Mouse (Mus musculus) MEL (cell line): ENCODE results near the gene Rhox13. TPM values are rescaled to one million over a fixed set of nuclear protein-coding genes. Genes with fewer than 3 reads are reported as not detected.

Experiments used
- DNase-seq: peaks from one replicate; pipeline ENCODE4 v3.0.0; 2011; ENCODE audit warnings: low read depth, low spot score
- H3K27ac ChIP-seq: 2 replicates; pipeline ENCODE4 v1.5.1; 2012; ENCODE audit warnings: low read depth, mild to moderate bottlenecking, control low read depth, low read length, moderate library complexity; ENCODE audit not compliant: control insufficient read depth
- H3K27me3 ChIP-seq, 2 experiments: fragments of 150-350 bp in 1 of 2; sonication (generic) in 1 of 2; 2 replicates each; pipeline ENCODE4 v1.6.1; 2012; ENCODE audit warnings: low read length in 2 of 2, mild to moderate bottlenecking in 2 of 2, improper control_type of control experiment in 1 of 2, moderate library complexity in 1 of 2; ENCODE audit not compliant: insufficient read depth in 2 of 2, control insufficient read depth in 1 of 2
- H3K36me3 ChIP-seq, 2 experiments: 2 replicates each; pipeline ENCODE4 v1.6.1; 2012 to 2014; ENCODE audit warnings: low read length in 2 of 2, improper control_type of control experiment in 1 of 2, inconsistent platforms in 1 of 2, mild to moderate bottlenecking in 1 of 2; ENCODE audit not compliant: insufficient read depth in 2 of 2, control insufficient read depth in 1 of 2
- H3K4me1 ChIP-seq, 2 experiments: fragments of 150-350 bp in 1 of 2; sonication (generic) in 1 of 2; 2 replicates each; pipeline ENCODE4 v1.6.1; 2012; ENCODE audit warnings: low read length in 2 of 2, improper control_type of control experiment in 1 of 2, mild to moderate bottlenecking in 1 of 2; ENCODE audit not compliant: insufficient read depth in 2 of 2, control insufficient read depth in 1 of 2
- H3K4me3 ChIP-seq, 2 experiments: fragments of 150-350 bp in 1 of 2; sonication (generic) in 1 of 2; 2 replicates each; pipeline ENCODE4 v1.5.1; 2012; ENCODE audit warnings: low read depth in 2 of 2, low read length in 2 of 2, mild to moderate bottlenecking in 2 of 2, moderate library complexity in 2 of 2, control low read depth in 1 of 2, improper control_type of control experiment in 1 of 2; ENCODE audit not compliant: control insufficient read depth in 1 of 2, insufficient read depth in 1 of 2
- H3K79me2 ChIP-seq: 2 replicates; pipeline ENCODE4 v1.6.1; 2012; ENCODE audit warnings: mild to moderate bottlenecking, low read length, moderate library complexity; ENCODE audit not compliant: control insufficient read depth, poor library complexity, insufficient read depth
- H3K9ac ChIP-seq: 2 replicates; pipeline ENCODE4 v1.6.1; 2012; ENCODE audit warnings: low read depth, mild to moderate bottlenecking, control low read depth, low read length, moderate library complexity; ENCODE audit not compliant: control insufficient read depth, poor library complexity, severe bottlenecking
- H3K9me3 ChIP-seq: fragments of 150-350 bp; sonication (generic); replicated peaks from 2 replicates; pipeline ENCODE4 v1.6.1; 2012; ENCODE audit warnings: mild to moderate bottlenecking, low read length, improper control_type of control experiment, moderate library complexity; ENCODE audit not compliant: insufficient read depth
- BHLHE40 ChIP-seq: IDR thresholded peaks from 2 replicates; pipeline ENCODE4 v1.6.1; 2012; ENCODE audit warnings: low read depth, mild to moderate bottlenecking, inconsistent platforms, low read length, improper control_type of control experiment, borderline replicate concordance
- CHD2 ChIP-seq: IDR thresholded peaks from 2 replicates; pipeline ENCODE4 v1.6.1; 2011; ENCODE audit warnings: low read length, improper control_type of control experiment
- CTCF ChIP-seq, 3 experiments: IDR thresholded peaks in 2 of 3; conservative IDR thresholded peaks in 1 of 3; 2 replicates each; pipeline ENCODE4 v1.5.1; 2011 to 2012; ENCODE audit warnings: low read length in 3 of 3, low read depth in 2 of 3, mild to moderate bottlenecking in 2 of 3, improper control_type of control experiment in 1 of 3, inconsistent platforms in 1 of 3, mixed read lengths in 1 of 3, moderate library complexity in 1 of 3; ENCODE audit not compliant: control insufficient read depth in 1 of 3, insufficient read depth in 1 of 3, poor library complexity in 1 of 3, severe bottlenecking in 1 of 3
- E2F4 ChIP-seq: IDR thresholded peaks from 2 replicates; pipeline ENCODE4 v1.6.1; 2011; ENCODE audit warnings: low read depth, low read length, improper control_type of control experiment, borderline replicate concordance
- EP300 ChIP-seq, 2 experiments: IDR thresholded peaks; 2 replicates each; pipeline ENCODE4 v1.6.1; 2011; ENCODE audit warnings: improper control_type of control experiment in 2 of 2, low read length in 2 of 2, low read depth in 1 of 2, mild to moderate bottlenecking in 1 of 2
- ETS1 ChIP-seq: IDR thresholded peaks from 2 replicates; pipeline ENCODE4 v1.6.1; 2012; ENCODE audit warnings: low read depth, mild to moderate bottlenecking, inconsistent platforms, low read length, improper control_type of control experiment, moderate library complexity
- HCFC1 ChIP-seq: IDR thresholded peaks from 2 replicates; pipeline ENCODE4 v1.6.1; 2012; ENCODE audit warnings: low read depth, mild to moderate bottlenecking, inconsistent platforms, low read length, improper control_type of control experiment, moderate library complexity
- MYB ChIP-seq: IDR thresholded peaks from 2 replicates; pipeline ENCODE4 v1.6.1; 2011; ENCODE audit warnings: mild to moderate bottlenecking, low read depth, low read length, improper control_type of control experiment
- NELFE ChIP-seq: IDR thresholded peaks from 2 replicates; pipeline ENCODE4 v1.6.1; 2011; ENCODE audit warnings: low read depth, low read length, improper control_type of control experiment
- NRF1 ChIP-seq: IDR thresholded peaks from 2 replicates; pipeline ENCODE4 v1.6.1; 2014; ENCODE audit warnings: low read depth, mild to moderate bottlenecking, inconsistent platforms, low read length, improper control_type of control experiment, moderate library complexity; ENCODE audit not compliant: poor library complexity, insufficient read depth, severe bottlenecking
- POLR2AphosphoS5 ChIP-seq: IDR thresholded peaks from 2 replicates; pipeline ENCODE4 v1.6.1; 2012; ENCODE audit warnings: low read depth, borderline replicate concordance, mild to moderate bottlenecking, inconsistent platforms, low read length, moderate library complexity, mixed read lengths
- RAD21 ChIP-seq: IDR thresholded peaks from 2 replicates; pipeline ENCODE4 v1.6.1; 2011; ENCODE audit warnings: mild to moderate bottlenecking, low read depth, low read length, improper control_type of control experiment
- RCOR1 ChIP-seq: IDR thresholded peaks from 2 replicates; pipeline ENCODE4 v1.6.1; 2012; ENCODE audit warnings: low read depth, mild to moderate bottlenecking, inconsistent platforms, low read length, improper control_type of control experiment
- TAL1 ChIP-seq: IDR thresholded peaks from 2 replicates; pipeline ENCODE4 v1.6.1; 2012; ENCODE audit warnings: mild to moderate bottlenecking, inconsistent platforms, low read length, moderate library complexity, mixed read lengths
- TCF12 ChIP-seq: IDR thresholded peaks from 2 replicates; pipeline ENCODE4 v1.6.1; 2014; ENCODE audit warnings: low read depth, mild to moderate bottlenecking, inconsistent platforms, low read length, improper control_type of control experiment, moderate library complexity
- UBTF ChIP-seq: IDR thresholded peaks from 2 replicates; pipeline ENCODE4 v1.6.1; 2012; ENCODE audit warnings: low read depth, mild to moderate bottlenecking, inconsistent platforms, low read length, improper control_type of control experiment, moderate library complexity, borderline replicate concordance; ENCODE audit not compliant: insufficient read depth
- USF2 ChIP-seq, 2 experiments: IDR thresholded peaks; 2 replicates each; pipeline ENCODE4 v1.6.1; 2011 to 2012; ENCODE audit warnings: improper control_type of control experiment in 2 of 2, low read length in 2 of 2, borderline replicate concordance in 1 of 2, inconsistent platforms in 1 of 2, low read depth in 1 of 2, mild to moderate bottlenecking in 1 of 2; ENCODE audit not compliant: insufficient read depth in 1 of 2
- ZMIZ1 ChIP-seq: IDR thresholded peaks from 2 replicates; pipeline ENCODE4 v1.6.1; 2012; ENCODE audit warnings: low read depth, mild to moderate bottlenecking, inconsistent platforms, low read length, improper control_type of control experiment, moderate library complexity
- ZNF384 ChIP-seq: IDR thresholded peaks from 2 replicates; pipeline ENCODE4 v1.6.1; 2012; ENCODE audit warnings: low read depth, mild to moderate bottlenecking, inconsistent platforms, low read length, improper control_type of control experiment
- polyA plus RNA-seq, 2 experiments: library from polyadenylated mRNA; stranded (reverse) in 1 of 2; unstranded in 1 of 2; fragments of >175 nt in 1 of 2; fragments of >200 nt in 1 of 2; gene quantifications; 2 replicates each; pipeline versions ENCODE4 v1.2.1 to v1.2.4; 2012; ENCODE audit warnings: low replicate concordance in 2 of 2, low read depth in 1 of 2; ENCODE audit not compliant: insufficient read length in 2 of 2, insufficient read depth in 1 of 2, missing spikeins in 1 of 2
- total RNA-seq: library from RNA; depleted of rRNA; stranded (reverse); fragments of 300-350 nt; gene quantifications from 2 replicates; pipeline ENCODE4 v1.2.3, GENCODE M21; 2012

Gene Rhox13
- total and polyA plus RNA-seq, 3 experiments, result not detected

- no peak within 1 kb of the TSS for H3K4me3 ChIP-seq
- TF ChIP-seq RAD21, result no peak
- no peak for TF ChIP-seq EP300 (IDR thresholded peaks at IDR 0.05; ENCODE audit: low read depth in 1 of 2, low read length in 2 of 2)
- TF ChIP-seq TCF12, result no peak
- TF ChIP-seq POLR2AphosphoS5, result no peak
- no peak for TF ChIP-seq CTCF (IDR thresholded peaks at IDR 0.05 in 2 of 3, conservative IDR thresholded peaks at IDR 0.05 in 1 of 3; ENCODE audit: control insufficient read depth in 1 of 3, insufficient read depth in 1 of 3, low read depth in 2 of 3, low read length in 3 of 3, poor library complexity in 1 of 3, severe bottlenecking in 1 of 3)
- no peak for TF ChIP-seq NRF1
- TF ChIP-seq ETS1, result no peak
- TF ChIP-seq BHLHE40, result no peak
- DNase-seq, result no peak
- no peaks in the 10 kb centered on the region for H3K36me3 ChIP-seq
- H3K9ac ChIP-seq, result no peak within 1 kb of the TSS
- H3K79me2 ChIP-seq, result no peaks in the 10 kb centered on the region
- no peaks in the 10 kb centered on the region for H3K9me3 ChIP-seq
- no peaks in the 10 kb centered on the region for H3K4me1 ChIP-seq
- H3K27me3 ChIP-seq, result no peaks in the 10 kb centered on the region
- H3K27ac ChIP-seq, result no peak within 1 kb of the TSS
Measured at GRCm38 (mm10) chrX:38110807-38111206, 10.2 kb upstream of the Rhox13 start, which contains the start of gene Rhox12. Gene Rhox12, minus strand, starts transcription at chrX:38110907.

DNA sequence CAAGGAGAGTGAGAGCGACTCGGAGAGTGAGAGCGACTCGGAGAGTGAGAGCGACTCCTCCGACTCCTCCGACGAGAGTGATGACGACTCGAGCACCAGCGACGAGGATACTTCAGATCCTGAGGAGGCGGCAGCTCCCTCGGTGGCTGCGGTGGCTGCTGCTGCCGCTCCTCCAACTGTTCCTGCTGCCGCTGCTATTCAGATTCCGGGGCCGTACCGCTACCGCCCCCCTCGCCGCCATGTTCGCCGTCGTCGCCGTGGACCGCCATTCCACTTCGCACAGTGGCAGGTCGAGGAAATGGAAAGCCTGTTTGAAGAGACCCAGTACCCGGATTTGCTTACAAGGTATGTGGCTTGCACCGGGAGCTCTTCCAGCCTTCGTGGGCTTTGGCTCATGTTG lies 459 bp downstream of the Rhox13 start:
- Histone ChIP-seq H3K79me2 (no peaks in the 10 kb centered on the region), H3K9me3 (no peaks in the 10 kb centered on the region), H3K9ac (no peak overlapping the region), H3K4me3 (no peak overlapping the region), H3K27ac (no peak overlapping the region), H3K27me3 (no peaks in the 10 kb centered on the region), H3K36me3 (no peaks in the 10 kb centered on the region), H3K4me1 (no peaks in the 10 kb centered on the region)
- TF ChIP-seq ZNF384, result no peak
- TF ChIP-seq RCOR1, result no peak
- TF ChIP-seq NRF1, result no peak
- TF ChIP-seq ZMIZ1, result no peak
- TF ChIP-seq NELFE, result no peak
- TF ChIP-seq E2F4, result no peak
- no peak for DNase-seq

DNA sequence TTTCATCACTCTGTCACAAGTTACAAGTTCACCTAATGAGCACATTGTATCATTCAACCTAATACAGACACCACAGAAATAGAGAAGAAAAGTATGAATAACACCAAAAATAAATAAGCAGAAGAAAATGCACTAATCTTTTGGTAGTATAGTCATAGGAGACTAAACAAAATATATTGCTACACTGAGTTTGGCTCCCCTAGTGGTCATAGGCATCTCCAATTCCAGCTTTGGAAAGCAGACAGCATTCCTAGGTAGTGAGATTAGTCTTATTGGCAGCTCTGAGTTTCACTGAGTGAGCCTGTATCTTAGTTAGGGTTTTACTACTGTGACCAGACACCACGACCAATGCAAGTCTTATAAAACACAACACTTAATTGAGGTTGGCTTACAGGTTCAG lies 38.1 kb downstream of the Rhox13 start:
- TF ChIP-seq HCFC1 (no peak), USF2 (IDR thresholded peaks at IDR 0.05; ENCODE audit: borderline replicate concordance in 1 of 2, insufficient read depth in 1 of 2, low read depth in 1 of 2, low read length in 2 of 2) (no peak), ZMIZ1 (no peak), NRF1 (no peak), UBTF (no peak), CHD2 (no peak), TAL1 (no peak), ETS1 (no peak), MYB (no peak), RCOR1 (no peak), CTCF (IDR thresholded peaks at IDR 0.05 in 2 of 3, conservative IDR thresholded peaks at IDR 0.05 in 1 of 3; ENCODE audit: control insufficient read depth in 1 of 3, insufficient read depth in 1 of 3, low read depth in 2 of 3, low read length in 3 of 3, poor library complexity in 1 of 3, severe bottlenecking in 1 of 3) (no peak; a peak in 1 of 6 replicates), E2F4 (no peak), EP300 (IDR thresholded peaks at IDR 0.05; ENCODE audit: low read depth in 1 of 2, low read length in 2 of 2) (no peak)
- DNase-seq, result no peak

More for the DNA sequence above, 38.1 kb downstream of the Rhox13 start:
- Histone ChIP-seq H3K9ac (no peak overlapping the region), H3K9me3 (no peaks in the 10 kb centered on the region), H3K79me2 (no peaks in the 10 kb centered on the region), H3K36me3 (no peaks in the 10 kb centered on the region), H3K4me3 (no peak overlapping the region), H3K27me3 (no peaks in the 10 kb centered on the region), H3K4me1 (no peaks in the 10 kb centered on the region; a peak in 1 of 4 replicates), H3K27ac (no peak overlapping the region)
